Mouse (Mus musculus) small intestine, adult 2 months (tissue): Measurements from ENCODE around the gene 6430548M08Rik. TPM values are rescaled to one million over a fixed set of nuclear protein-coding genes. Genes with fewer than 3 reads are reported as not detected.

ENCODE experiments used
- H3K27ac ChIP-seq: fragments of 200-500 bp; 2 replicates; pipeline ENCODE4 v1.5.1; 2012; ENCODE audit warnings: low read depth, low read length, control low read depth, inconsistent platforms; ENCODE audit not compliant: insufficient read depth
- H3K27me3 ChIP-seq: fragments of 200-500 bp; 2 replicates; pipeline ENCODE4 v1.6.1; 2012; ENCODE audit warnings: mild to moderate bottlenecking, moderate library complexity, low read length, inconsistent platforms; ENCODE audit not compliant: control insufficient read depth, insufficient read depth
- H3K36me3 ChIP-seq: fragments of 200-500 bp; 2 replicates; pipeline ENCODE4 v1.6.1; 2012; ENCODE audit warnings: mild to moderate bottlenecking, low read length, control low read depth, inconsistent platforms; ENCODE audit not compliant: control insufficient read depth, insufficient read depth
- H3K4me1 ChIP-seq: fragments of 200-500 bp; 2 replicates; pipeline ENCODE4 v1.6.1; 2012; ENCODE audit warnings: low read length, inconsistent platforms, mixed read lengths; ENCODE audit not compliant: control insufficient read depth, insufficient read depth, insufficient read length
- H3K4me3 ChIP-seq: fragments of 200-500 bp; 2 replicates; pipeline ENCODE4 v1.5.1; 2012; ENCODE audit warnings: low read depth, mild to moderate bottlenecking, control low read depth, inconsistent platforms, low read length, moderate library complexity
- CTCF ChIP-seq: fragments of 200-500 bp; IDR thresholded peaks from 2 replicates; pipeline ENCODE4 v1.5.1; 2012; ENCODE audit warnings: low read depth, mild to moderate bottlenecking, control low read depth, inconsistent platforms, low read length, moderate library complexity, mixed read lengths; ENCODE audit not compliant: insufficient replicate concordance, insufficient read length; ENCODE audit errors: extremely low read depth
- POLR2A ChIP-seq: fragments of 200-500 bp; IDR thresholded peaks from 2 replicates; pipeline ENCODE4 v1.6.1; 2012; ENCODE audit warnings: low read depth, mild to moderate bottlenecking, control low read depth, inconsistent platforms, low read length, moderate library complexity
- WGBS: fragments of 180-500 bp; shearing (Covaris S2); methylation state at CpG from one replicate; pipeline ENCODE4 v1.1.7; 2018; 5-methylcytosine and 5-hydroxymethylcytosine counted together
- polyA plus RNA-seq: library from polyadenylated mRNA; depleted of rRNA; stranded (reverse); fragments of >200 nt; gene quantifications from 2 replicates; pipeline ENCODE4 v1.2.3, GENCODE M21; 2012

Gene 6430548M08Rik
- polyA plus RNA-seq, 1 experiment, result 22.6 TPM

- Histone ChIP-seq H3K27ac (no peak overlapping the region), H3K27me3 (0 out of 2 replicates have a peak, but pooled peaks cover 2% of the 10 kb centered on the region), H3K36me3 (no peaks in the 10 kb centered on the region), H3K4me1 (no peaks in the 10 kb centered on the region), H3K4me3 (no peak overlapping the region)
- 55% methylated on average over 8 of the region's 8 CpGs for WGBS
- TF ChIP-seq POLR2A, result no peak
- TF ChIP-seq CTCF, result no peak
Observed at GRCm38 (mm10) chr8:120167136-120167535, 53.2 kb downstream of the 6430548M08Rik start.

GRCm38 (mm10) chr8:120167821-120168220, 53.9 kb downstream of the 6430548M08Rik start:
- Histone ChIP-seq H3K4me1 (no peaks in the 10 kb centered on the region), H3K4me3 (no peak overlapping the region), H3K27ac (no peak overlapping the region), H3K36me3 (no peaks in the 10 kb centered on the region), H3K27me3 (0 out of 2 replicates have a peak, but pooled peaks cover 2% of the 10 kb centered on the region)
- WGBS, result 57% methylated on average over 5 of the region's 5 CpGs
- no peak for TF ChIP-seq CTCF

- Histone ChIP-seq H3K27ac (no peak overlapping the region), H3K36me3 (no peaks in the 10 kb centered on the region), H3K4me1 (no peaks in the 10 kb centered on the region), H3K27me3 (0 out of 2 replicates have a peak, but pooled peaks cover 2% of the 10 kb centered on the region), H3K4me3 (no peak overlapping the region)
- WGBS, result 55% methylated on average over 8 of the region's 8 CpGs
- no peak for TF ChIP-seq POLR2A
- TF ChIP-seq CTCF, result no peak
Observed at GRCm38 (mm10) chr8:120169119-120169518, 55.2 kb downstream of the 6430548M08Rik start.

GRCm38 (mm10) chr8:120173195-120173594, 59.2 kb downstream of the 6430548M08Rik start:
- TF ChIP-seq POLR2A (no peak), CTCF (no peak)
- H3K27ac ChIP-seq, result no peak overlapping the region
- H3K4me1 ChIP-seq, result no peaks in the 10 kb centered on the region; the same call in 1 of the 2 replicates
- H3K27me3 ChIP-seq, result peaks cover 9% of the 10 kb centered on the region; the same call in 1 of the 2 replicates
- 91% methylated on average over 1 of the region's 1 CpGs for WGBS
- no peak overlapping the region for H3K4me3 ChIP-seq
- H3K36me3 ChIP-seq, result no peaks in the 10 kb centered on the region

GRCm38 (mm10) chr8:120174606-120175005, 60.7 kb downstream of the 6430548M08Rik start:
- peaks cover 11% of the 10 kb centered on the region; the same call in 1 of the 2 replicates for H3K27me3 ChIP-seq
- no peak for TF ChIP-seq POLR2A
- TF ChIP-seq CTCF, result no peak
- WGBS, result 67% methylated on average over 18 of the region's 18 CpGs
- no peaks in the 10 kb centered on the region; the same call in 1 of the 2 replicates for H3K4me1 ChIP-seq
- no peaks in the 10 kb centered on the region for H3K36me3 ChIP-seq
- H3K27ac ChIP-seq, result no peak overlapping the region
- H3K4me3 ChIP-seq, result no peak overlapping the region

GRCm38 (mm10) chr8:120176605-120177004, 62.7 kb downstream of the 6430548M08Rik start:
- TF ChIP-seq CTCF, result no peak
- no peak for TF ChIP-seq POLR2A
- peaks cover 11% of the 10 kb centered on the region; the same call in 1 of the 2 replicates for H3K27me3 ChIP-seq
- H3K27ac ChIP-seq, result no peak overlapping the region
- no peaks in the 10 kb centered on the region for H3K36me3 ChIP-seq
- no peak overlapping the region for H3K4me3 ChIP-seq
- H3K4me1 ChIP-seq, result no peaks in the 10 kb centered on the region; the same call in 1 of the 2 replicates
- WGBS, result 51% methylated on average over 4 of the region's 4 CpGs

DNA sequence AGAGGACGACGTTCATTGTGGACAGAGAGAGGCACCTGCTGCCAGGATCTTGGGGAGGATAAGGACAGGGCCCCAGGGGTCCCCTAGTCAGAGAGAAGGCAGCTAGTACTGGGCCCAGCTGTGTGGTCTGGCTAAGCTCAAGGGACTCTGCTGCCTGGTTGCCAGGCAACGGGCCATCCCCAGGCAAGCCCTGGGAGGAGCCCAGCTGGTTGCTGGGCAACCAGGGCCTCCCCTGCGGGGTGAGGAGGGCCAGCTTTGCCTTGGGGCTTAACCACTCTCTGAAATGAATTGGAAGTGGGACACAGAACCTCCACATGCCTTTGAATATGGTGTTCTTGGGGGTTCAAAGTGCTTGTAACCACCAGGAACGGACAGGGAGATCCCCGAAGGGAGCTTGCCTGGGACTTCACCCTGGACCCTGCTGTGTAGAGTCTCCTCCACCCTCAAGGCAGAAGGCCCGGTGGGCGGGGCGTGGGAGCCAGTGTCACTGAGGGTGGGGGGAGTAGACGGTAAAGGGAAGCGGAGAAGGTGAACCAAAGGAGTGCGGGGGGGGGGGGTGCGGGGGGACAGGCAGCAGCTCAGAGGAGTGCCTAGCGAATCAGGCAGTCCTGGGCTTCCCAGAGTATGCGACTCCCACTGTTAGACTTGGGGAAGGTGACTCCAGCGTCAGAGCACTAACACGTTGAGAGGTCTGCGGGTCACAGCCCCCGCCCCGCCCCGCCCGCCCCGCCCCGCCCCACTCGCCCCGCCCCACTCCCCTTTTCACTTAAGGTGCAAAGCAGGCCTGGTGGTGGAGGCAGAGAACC, 63.6 kb downstream of the 6430548M08Rik start, which contains the start of gene Fam92b:
TSS of gene Fam92b (minus strand) at position 149 of the 806 bp plus-strand sequence.
- 3% methylated on average over 23 of the region's 26 CpGs for WGBS
- Histone ChIP-seq H3K4me3 (no peak within 1 kb of the TSS), H3K27me3 (peaks cover 11% of the 10 kb centered on the region; the same call in 1 of the 2 replicates), H3K4me1 (no peaks in the 10 kb centered on the region; the same call in 1 of the 2 replicates), H3K27ac (no peak within 1 kb of the TSS), H3K36me3 (no peaks in the 10 kb centered on the region)
- TF ChIP-seq POLR2A (no peak), CTCF (no peak)
